Mouse (Mus musculus): ENCODE results near the gene Slc35g2.

- TF ChIP-seq CTCF (IDR thresholded peaks at IDR 0.05; ENCODE audit: low read depth, low read length) (no peak), POLR2A (IDR thresholded peaks at IDR 0.05; ENCODE audit: extremely low read depth, insufficient read depth, low read length) (no peak)
Observed at GRCm38 (mm10) chr9:100599761-100600328, 29.0 kb upstream of the Slc35g2 start.

Measured in liver, adult 2 months (tissue).